Mouse (Mus musculus): Measurements from ENCODE around the gene Gamt.
A peak's percentile ranks its signal among the peaks of the same experiment; 100 is the strongest.
"Not testable (repeated sequence)": the region's sequence is repeated elsewhere in the genome, so short reads cannot be mapped to it uniquely, and the experiment has no call there.

Gamt gene

DNA sequence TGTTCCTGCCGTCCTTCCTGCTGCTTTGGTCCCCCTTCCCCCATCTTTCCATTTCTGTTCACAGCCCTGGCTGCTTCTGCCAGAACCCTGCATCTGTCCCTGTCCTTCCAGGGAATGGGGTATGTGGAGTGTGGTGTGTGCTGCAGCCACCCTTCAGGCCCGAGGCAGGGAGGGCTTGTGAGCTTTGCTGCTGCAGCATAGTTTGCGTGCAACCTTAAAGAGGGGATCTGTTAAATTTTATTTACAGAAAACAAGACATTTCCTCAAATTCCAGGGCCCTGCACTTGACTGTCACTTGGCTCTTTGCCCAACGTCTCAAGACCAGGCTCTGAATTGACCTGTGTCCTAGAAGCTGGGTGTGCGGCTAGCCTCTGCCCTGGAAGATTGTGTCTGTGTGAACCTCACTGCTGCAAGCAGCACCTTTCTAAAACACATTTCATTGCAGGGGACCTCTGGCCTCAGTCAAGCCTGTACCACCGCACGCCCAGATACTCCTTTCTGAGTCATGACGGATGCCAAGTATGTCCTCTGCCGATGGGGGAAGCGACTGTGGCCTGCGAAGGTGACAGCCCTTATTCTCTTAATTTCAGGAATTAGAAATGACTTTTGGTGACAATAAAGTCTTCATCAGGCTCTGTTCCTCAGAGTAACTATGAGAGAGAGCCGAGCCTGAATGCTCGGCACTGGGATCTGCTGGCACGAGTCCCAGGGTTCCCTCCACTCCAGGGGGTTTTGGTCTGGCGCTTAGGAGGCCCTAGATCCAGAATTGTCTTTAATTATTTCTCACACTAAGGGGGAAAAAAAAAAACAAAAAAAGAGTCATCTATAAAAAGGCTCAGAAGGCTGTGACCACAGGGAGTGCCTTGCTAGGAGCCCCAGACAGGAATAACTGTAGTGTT is 32.7 kb downstream of the Gamt start:
- no peak for DNase-seq (ENCODE audit: low spot score)

DNA sequence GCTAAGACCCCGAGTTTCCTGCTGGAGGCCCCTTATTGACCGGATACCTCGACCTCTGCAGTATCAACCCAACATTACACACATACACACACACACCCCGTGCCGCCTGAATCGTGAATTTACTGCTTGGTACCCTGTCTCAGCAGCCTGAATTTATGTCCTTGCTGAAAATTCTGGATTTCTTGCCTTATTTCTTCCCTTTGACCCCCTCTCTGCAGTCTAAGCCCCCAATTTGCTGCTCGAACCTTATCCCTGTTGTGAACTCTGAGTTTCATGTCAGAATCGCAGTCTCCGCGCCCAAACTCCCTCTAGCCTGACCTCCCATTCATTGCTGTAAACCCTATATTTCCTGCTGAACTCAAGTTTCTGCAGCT is 33.7 kb downstream of the Gamt start:
- no peak for DNase-seq (ENCODE audit: low spot score)

DNA sequence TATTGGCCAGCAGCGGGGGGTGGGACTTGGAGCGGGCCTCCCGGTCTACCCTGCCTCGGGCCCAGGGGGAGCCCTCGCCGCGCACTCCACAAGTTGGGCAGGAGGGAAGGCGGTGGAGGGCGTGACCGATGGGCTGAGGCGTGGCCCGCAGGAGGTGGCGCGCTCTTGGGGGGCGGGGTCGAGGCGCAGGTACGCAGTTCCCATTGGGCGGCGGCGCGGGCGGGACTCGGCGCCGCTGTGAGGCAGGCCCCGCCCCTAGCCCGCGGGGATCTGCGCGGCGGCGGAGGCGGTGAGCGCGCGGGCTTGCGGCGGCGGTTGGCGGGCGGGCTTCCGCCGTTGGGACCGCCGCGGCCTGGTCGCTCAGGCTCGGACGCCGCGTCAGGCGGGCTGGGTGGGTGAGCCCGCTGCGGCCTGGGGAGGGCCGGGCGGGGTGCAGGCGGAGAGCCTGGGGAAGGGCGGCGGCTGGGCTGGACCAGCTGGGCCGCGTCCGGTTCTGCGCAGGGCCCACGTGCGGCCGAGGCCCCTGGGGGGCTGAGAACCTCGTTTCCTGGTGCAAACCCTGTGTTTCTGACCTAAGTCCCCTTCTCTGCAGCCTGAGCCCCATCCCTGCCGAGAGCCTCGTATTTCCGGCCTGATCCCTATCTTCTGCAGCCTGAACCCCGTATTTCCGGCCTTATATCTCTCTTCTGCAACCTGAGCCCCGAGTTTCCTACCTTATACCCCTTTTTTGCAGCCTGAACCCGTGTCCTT is 34.2 kb downstream of the Gamt start, which contains the start of gene Mum1:
Gene Mum1, plus strand, starts transcription at position 19 of the 750 bp plus-strand sequence.
- DNase-seq (ENCODE audit: low spot score), result peak; percentile 96

DNA sequence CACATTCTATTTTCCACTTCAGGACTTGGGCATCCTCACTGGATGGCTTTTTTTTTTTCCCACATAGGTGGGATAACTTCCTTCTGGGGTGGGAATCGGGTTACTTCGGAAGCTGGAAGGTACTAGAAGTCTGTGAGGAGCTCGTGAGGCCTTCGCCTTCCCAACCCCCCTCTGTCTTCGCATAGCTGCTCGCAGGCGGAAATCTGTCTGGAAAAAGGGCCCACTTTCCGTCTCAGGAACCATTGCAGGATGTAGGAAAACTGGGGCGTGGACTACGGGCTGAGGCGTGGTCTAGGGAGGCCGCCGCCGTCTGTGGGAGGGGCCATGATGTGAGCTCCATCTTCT is 34.8 kb downstream of the Gamt start:
- no peak for DNase-seq (ENCODE audit: low spot score)

DNA sequence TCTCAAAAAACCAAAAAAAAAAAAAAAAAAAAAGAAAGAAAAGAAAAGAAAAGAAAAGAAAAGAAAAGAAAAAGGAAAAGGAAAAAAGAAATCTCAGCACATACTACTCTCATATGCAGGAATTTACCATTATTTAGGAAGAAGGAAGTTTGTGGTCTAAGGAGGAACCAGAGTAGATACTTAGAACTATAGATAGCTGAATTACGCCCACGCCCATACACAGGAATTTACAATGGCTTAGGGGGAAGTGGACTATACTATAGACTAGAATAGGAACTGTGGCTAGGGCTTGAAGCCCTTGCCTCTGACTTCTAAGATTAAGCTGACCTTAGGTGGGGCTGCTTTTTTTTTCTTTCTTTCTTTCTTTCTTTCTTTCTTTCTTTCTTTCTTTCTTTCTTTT is 37.7 kb downstream of the Gamt start:
- not testable (repeated sequence) for DNase-seq (ENCODE audit: low spot score)

DNA sequence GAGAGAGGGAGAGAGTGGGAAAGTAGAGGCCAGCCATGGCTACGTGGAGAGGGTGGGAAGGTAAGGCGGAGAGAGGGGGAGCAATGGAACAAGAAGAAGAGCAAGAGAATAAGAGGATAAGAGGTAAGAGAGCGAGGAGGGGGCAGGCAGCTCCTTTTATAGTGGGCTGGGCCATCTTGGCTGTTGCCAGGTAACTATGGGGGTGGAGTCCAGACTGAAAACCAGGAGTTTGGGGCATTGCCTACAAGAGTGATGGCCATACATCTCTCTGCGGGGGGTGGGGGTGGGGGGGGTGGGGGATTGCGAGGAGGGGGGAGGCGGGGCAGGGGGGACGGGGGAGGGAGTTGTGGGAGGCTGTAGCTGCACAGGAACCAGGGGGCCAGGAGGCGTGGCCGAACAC is 40.1 kb downstream of the Gamt start:
- no peak for DNase-seq (ENCODE audit: low spot score)

DNA sequence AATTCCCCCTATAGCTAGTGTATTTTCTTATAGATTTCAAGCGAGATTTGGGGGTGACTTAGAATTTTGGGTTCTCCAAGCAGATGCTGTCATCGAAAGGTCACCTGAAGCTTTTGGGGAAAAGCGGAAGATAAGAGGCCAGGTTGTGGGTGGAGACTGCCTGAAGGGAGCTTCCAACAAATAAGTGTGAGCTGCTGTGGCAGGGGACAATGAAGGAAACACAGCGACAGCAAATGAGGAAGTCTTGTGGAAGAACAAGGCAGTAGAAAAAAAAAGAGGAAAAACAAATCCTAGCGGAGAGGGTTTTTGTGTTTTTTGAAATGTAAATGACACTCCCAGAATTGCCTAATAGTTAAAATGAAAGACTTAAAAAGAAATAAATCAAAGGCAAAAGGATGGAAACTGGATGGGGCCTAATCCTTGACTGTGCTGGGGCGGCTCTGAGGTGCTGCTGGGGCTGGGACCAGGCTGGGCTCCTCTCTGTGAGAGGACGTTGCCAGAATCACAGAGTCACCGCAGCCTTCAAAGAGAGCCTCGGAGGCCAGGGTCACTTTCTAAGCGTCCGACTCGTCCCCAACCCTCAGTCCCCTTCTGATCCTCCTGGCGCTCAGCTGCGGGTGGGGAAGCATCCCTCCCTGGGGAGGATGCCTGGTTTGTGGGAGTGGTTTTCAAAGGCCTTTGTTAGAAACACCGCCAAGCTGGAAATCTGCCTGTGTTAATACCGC is 45.6 kb downstream of the Gamt start:
- DNase-seq (ENCODE audit: low spot score), result no peak

DNA sequence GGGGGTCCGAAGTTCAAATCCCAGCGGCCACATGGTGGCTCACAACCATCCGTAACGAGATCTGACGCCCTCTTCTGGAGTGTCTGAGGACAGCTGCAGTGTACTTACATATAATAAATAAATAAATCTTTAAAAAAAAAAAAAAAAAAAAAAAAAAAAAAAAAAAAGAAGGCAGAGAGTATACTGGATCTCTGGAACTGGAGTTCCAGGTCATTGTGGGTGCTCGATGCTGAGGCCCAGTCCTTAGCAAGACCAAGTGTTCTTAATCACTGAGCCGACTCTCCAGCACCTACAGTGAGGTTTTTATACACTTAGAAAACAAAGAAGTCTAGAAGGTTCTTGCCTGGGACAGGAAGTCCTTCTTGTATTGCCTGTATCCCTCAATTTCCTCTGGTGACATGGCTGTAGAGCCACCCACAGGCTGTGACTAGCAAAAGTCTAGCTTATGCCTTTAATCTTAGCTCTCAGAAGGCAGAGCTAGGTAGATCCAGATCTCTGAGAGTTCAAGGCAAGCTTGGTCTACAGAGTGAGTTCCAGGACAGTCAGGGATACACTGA is 49.2 kb downstream of the Gamt start:
- not testable (repeated sequence) for DNase-seq (ENCODE audit: low spot score)

DNA sequence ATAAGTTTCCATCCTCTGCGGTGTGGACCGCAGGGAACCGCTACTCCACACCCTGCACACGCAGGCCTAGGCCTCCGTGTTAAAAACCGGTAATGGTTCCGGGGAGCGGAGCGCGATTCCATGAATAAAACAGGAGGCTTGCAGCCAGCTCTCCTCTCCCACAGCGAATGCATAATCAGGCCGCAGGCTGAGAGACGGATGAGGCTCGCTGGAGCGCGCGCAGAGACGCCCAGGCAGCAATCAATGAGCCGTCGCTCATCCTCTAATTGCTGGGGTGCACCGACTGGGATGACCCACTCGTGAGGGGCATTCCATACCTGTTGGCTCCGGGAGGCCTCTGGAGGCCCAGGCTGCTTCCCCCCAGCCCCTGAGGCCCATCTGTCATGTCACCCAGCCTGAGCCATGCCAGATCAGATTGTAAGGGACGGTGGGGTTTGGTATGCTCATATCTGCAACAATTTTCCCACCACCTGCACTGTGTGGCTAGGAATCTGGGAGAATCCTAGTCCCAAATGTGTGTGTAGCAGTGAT is 51.9 kb downstream of the Gamt start:
- DNase-seq (ENCODE audit: low spot score), result no peak

DNA sequence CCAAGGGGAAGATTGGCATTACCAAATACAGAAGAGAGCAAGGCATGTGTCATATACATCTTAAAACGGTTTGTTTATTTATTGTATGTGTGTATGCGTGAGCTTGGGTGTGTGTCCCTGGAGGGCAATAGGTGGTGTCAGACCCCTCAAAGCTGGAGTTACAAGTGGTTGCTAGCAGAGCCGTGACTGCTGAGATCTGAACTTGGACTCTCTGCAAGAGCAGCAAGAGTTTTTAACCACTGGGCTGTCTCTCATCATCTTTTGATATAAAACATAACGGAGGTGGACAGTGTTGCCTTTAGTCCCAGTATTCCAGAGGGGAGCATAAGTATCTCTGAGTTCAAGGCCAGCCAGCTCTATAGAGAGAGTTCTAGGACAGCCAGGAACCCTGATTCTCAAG is 52.6 kb downstream of the Gamt start:
- DNase-seq (ENCODE audit: low spot score), result no peak
